Mouse (Mus musculus): ENCODE results near the gene Etnk1. TPM values are rescaled to one million over a fixed set of nuclear protein-coding genes. Genes with fewer than 3 reads are reported as not detected.

Etnk1 gene
- polyA plus RNA-seq, 1 experiment from 2014 or later = 50.3 TPM

GRCm38 (mm10) chr6:143153751-143154494, 13.1 kb upstream of the Etnk1 start:
- Histone ChIP-seq H3K9me3 (no peaks in the 10 kb centered on the region), H3K27ac (no peak overlapping the region), H3K4me2 (no peak overlapping the region), H3K4me1 (no peaks in the 10 kb centered on the region), H3K4me3 (no peak overlapping the region), H3K36me3 (replicated peaks) (no peaks in the 10 kb centered on the region), H3K27me3 (replicated peaks) (no peaks in the 10 kb centered on the region), H3K9ac (no peak overlapping the region)
- WGBS = 74% methylated on average over 10 of the region's 10 CpGs
- no peak for ATAC-seq (replicated peaks)

GRCm38 (mm10) chr6:143154885-143155284, 12.1 kb upstream of the Etnk1 start:
- H3K9ac ChIP-seq = no peak overlapping the region
- no peak overlapping the region for H3K27ac ChIP-seq
- no peak for ATAC-seq (replicated peaks)
- no peaks in the 10 kb centered on the region for H3K27me3 ChIP-seq (replicated peaks)
- no peak overlapping the region for H3K4me3 ChIP-seq
- H3K9me3 ChIP-seq = no peaks in the 10 kb centered on the region
- H3K4me1 ChIP-seq = no peaks in the 10 kb centered on the region
- no peaks in the 10 kb centered on the region for H3K36me3 ChIP-seq (replicated peaks)
- WGBS = 82% methylated on average over 13 of the region's 13 CpGs
- H3K4me2 ChIP-seq = no peak overlapping the region

DNA sequence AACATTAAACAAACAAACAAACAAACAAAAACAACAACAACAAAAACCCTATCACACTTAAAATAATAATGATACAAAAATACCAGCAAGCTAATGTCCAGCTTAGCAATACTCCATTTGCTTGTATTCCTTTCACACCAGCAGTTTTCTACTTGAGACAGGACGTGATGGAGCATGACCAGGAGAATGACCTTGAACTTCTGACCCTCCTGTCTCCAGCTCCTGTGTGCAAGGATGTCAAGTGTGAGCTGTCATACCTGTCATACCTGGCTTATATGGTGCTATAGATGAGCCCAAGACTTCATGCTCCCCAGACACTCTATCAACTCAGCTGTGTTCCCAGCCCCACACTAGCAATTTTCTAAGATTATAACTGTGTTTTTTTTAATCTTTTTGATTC, 11.0 kb upstream of the Etnk1 start:
- H3K9me3 ChIP-seq = no peaks in the 10 kb centered on the region
- no peaks in the 10 kb centered on the region for H3K36me3 ChIP-seq (replicated peaks)
- H3K27me3 ChIP-seq (replicated peaks) = no peaks in the 10 kb centered on the region
- ATAC-seq (replicated peaks) = no peak
- H3K4me3 ChIP-seq = no peak overlapping the region
- no peak overlapping the region for H3K4me2 ChIP-seq
- WGBS = 69% methylated on average over 1 of the region's 1 CpGs
- no peaks in the 10 kb centered on the region for H3K4me1 ChIP-seq
- H3K9ac ChIP-seq = no peak overlapping the region
- no peak overlapping the region for H3K27ac ChIP-seq

DNA sequence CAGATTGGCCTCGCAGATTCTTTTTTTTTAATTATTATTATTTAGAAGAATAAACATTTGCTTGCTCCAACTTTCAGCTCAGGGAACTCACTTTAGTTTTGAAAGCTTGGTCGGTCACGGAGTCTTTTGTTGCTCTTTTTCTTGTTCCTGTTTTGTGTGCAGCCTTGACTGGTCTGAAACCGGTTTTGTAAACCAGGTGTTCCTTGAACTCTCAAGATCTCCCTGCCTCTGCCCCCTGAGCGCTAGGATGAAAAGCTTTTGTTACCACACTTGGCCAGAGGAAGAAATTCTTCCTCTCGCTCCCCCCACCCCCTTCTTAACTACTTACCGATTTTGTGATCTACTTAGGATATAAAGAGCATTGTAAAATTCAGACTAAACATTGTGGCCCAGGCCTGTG, 10.3 kb upstream of the Etnk1 start:
- Histone ChIP-seq H3K27ac (no peak overlapping the region), H3K36me3 (replicated peaks) (no peaks in the 10 kb centered on the region), H3K4me2 (no peak overlapping the region), H3K9me3 (no peaks in the 10 kb centered on the region), H3K27me3 (replicated peaks) (no peaks in the 10 kb centered on the region), H3K4me1 (no peaks in the 10 kb centered on the region), H3K4me3 (no peak overlapping the region), H3K9ac (no peak overlapping the region)
- 84% methylated on average over 7 of the region's 7 CpGs for WGBS
- no peak for ATAC-seq (replicated peaks)

DNA sequence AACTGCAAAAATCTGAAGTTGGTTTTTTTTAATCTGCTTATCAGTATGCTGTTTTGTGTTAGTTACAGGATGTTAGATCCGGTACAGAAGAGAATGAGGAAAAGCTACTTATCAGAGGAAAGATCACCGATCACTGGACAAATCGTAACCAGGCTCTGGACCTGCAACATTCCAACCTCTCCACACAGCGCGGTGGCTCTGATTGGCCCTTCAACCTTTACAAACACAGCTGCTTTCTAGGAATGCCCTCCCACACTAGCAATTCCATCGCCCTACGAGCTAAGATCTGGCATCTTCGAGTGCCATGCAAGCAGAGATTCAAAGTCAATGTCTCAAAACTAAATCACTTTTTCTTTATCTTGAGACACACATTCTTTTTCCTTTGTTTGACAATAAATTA, 9.6 kb upstream of the Etnk1 start:
- H3K27ac ChIP-seq = no peak overlapping the region
- no peak overlapping the region for H3K9ac ChIP-seq
- no peaks in the 10 kb centered on the region for H3K36me3 ChIP-seq (replicated peaks)
- ATAC-seq (replicated peaks) = no peak
- no peak overlapping the region for H3K4me3 ChIP-seq
- H3K27me3 ChIP-seq (replicated peaks) = no peaks in the 10 kb centered on the region
- H3K4me2 ChIP-seq = no peak overlapping the region
- H3K4me1 ChIP-seq = peaks cover 3% of the 10 kb centered on the region; the same call in 1 of the 2 replicates
- H3K9me3 ChIP-seq = no peaks in the 10 kb centered on the region
- WGBS = 92% methylated on average over 8 of the region's 8 CpGs

- Histone ChIP-seq H3K4me2 (no peak overlapping the region), H3K27ac (no peak overlapping the region), H3K27me3 (replicated peaks) (no peaks in the 10 kb centered on the region), H3K4me1 (peaks cover 3% of the 10 kb centered on the region; the same call in 1 of the 2 replicates), H3K4me3 (no peak overlapping the region), H3K9ac (no peak overlapping the region), H3K36me3 (replicated peaks) (no peaks in the 10 kb centered on the region), H3K9me3 (no peaks in the 10 kb centered on the region)
- ATAC-seq (replicated peaks) = no peak
- WGBS = 90% methylated on average over 6 of the region's 6 CpGs
Measured at GRCm38 (mm10) chr6:143160572-143161231, 6.3 kb upstream of the Etnk1 start.

- 47% methylated on average over 11 of the region's 12 CpGs for WGBS
- Histone ChIP-seq H3K4me3 (no peak overlapping the region), H3K9me3 (no peaks in the 10 kb centered on the region), H3K27ac (no peak overlapping the region), H3K9ac (no peak overlapping the region), H3K4me2 (no peak overlapping the region), H3K27me3 (replicated peaks) (no peaks in the 10 kb centered on the region), H3K36me3 (replicated peaks) (no peaks in the 10 kb centered on the region), H3K4me1 (peaks cover 10% of the 10 kb centered on the region)
- ATAC-seq (replicated peaks) = no peak
Measured at GRCm38 (mm10) chr6:143162161-143162877, 4.7 kb upstream of the Etnk1 start.

DNA sequence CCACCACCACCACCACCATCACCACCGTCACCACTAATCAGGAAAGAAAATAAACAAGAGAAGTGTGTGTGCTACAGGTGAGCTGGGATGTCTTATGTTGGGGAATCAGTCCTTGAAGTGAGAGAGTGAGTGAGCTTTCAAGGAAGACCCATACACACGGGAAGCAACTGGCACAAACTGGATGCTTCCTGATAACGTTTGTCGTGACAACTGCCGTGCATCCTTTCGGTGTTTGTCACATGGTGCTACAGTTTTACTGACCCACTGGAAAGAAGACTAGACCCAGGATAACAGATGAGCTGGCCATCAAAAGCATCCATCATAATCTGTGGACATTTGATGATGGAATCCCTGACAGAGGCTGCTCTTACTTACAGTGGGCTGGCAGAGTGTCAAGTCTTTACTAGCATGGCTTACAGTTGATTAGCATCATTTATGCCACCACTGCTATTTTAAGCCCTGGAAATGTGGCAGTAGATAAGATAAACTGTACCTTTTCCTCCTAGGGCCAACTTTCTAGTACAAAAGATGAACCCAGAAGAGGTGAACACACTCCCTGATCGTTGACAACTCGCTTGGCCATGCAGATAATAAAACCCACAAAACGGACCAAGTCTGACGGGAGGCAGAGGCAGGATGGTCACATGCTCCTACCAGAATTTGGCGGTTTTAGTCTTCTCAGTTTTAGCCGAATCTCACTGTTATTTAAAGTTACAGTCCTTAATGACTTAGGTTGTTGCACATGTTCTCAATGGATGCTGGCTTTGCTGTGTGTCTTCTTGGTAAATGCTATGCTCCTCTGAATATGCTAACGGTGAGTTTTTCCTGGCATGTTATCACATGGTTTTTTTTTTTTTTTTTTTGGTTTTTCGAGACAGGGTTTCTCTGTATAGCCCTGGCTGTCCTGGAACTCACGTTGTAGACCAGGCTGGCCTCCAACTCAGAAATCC, 2.8 kb upstream of the Etnk1 start:
- Histone ChIP-seq H3K27me3 (replicated peaks) (no peaks in the 10 kb centered on the region), H3K9ac (no peak overlapping the region), H3K36me3 (replicated peaks) (no peaks in the 10 kb centered on the region), H3K4me1 (peaks cover 20% of the 10 kb centered on the region), H3K4me2 (no peak overlapping the region), H3K9me3 (no peaks in the 10 kb centered on the region), H3K27ac (no peak overlapping the region), H3K4me3 (no peak overlapping the region)
- 91% methylated on average over 15 of the region's 15 CpGs for WGBS
- ATAC-seq (replicated peaks) = no peak

GRCm38 (mm10) chr6:143164906-143165255, 2.1 kb upstream of the Etnk1 start:
- H3K9me3 ChIP-seq = no peaks in the 10 kb centered on the region
- ATAC-seq (replicated peaks) = no peak
- H3K4me3 ChIP-seq = no peak overlapping the region
- 85% methylated on average over 8 of the region's 8 CpGs for WGBS
- no peaks in the 10 kb centered on the region for H3K36me3 ChIP-seq (replicated peaks)
- H3K27me3 ChIP-seq (replicated peaks) = no peaks in the 10 kb centered on the region
- no peak overlapping the region for H3K27ac ChIP-seq
- H3K9ac ChIP-seq = no peak overlapping the region
- peaks cover 26% of the 10 kb centered on the region for H3K4me1 ChIP-seq
- H3K4me2 ChIP-seq = no peak overlapping the region

GRCm38 (mm10) chr6:143165404-143166257, 1.4 kb upstream of the Etnk1 start:
- Histone ChIP-seq H3K4me1 (peaks cover 32% of the 10 kb centered on the region), H3K9ac (peak overlapping the region; percentile 93), H3K27ac (no peak overlapping the region; the same call in 1 of the 2 replicates), H3K4me3 (peak overlapping the region; percentile 81), H3K9me3 (no peaks in the 10 kb centered on the region), H3K36me3 (replicated peaks) (no peaks in the 10 kb centered on the region), H3K4me2 (peak overlapping the region; percentile 65), H3K27me3 (replicated peaks) (no peaks in the 10 kb centered on the region)
- ATAC-seq (replicated peaks) = no peak
- 58% methylated on average over 15 of the region's 15 CpGs for WGBS

DNA sequence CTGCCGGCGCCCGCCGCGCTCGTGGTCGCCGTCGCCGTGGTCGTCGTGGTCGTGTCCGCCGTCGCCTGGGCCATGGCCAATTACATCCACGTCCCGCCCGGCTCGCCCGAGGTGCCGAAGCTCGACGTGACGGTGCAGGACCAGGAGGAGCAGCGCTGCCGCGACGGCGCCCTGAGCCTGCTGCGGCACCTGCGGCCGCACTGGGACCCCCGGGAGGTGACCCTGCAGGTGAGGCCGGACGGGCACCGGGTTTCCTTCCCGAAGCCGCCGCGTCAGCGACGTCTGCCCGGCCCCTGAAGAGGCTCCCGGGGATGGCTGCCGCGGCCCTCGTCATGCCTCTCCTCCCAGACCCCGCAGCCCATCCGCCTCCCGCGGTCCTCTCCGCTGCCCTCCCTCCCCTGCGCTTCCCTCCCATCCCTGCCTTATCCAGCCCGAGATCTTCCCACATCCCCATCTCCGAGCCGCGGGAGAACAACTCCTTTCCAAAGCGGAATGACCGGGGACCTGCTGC, 443 bp downstream of the Etnk1 start:
- no peaks in the 10 kb centered on the region for H3K27me3 ChIP-seq (replicated peaks)
- H3K36me3 ChIP-seq (replicated peaks) = no peaks in the 10 kb centered on the region
- H3K9me3 ChIP-seq = no peaks in the 10 kb centered on the region
- H3K9ac ChIP-seq = peak overlapping the region; percentile 93
- ATAC-seq (replicated peaks) = peak; percentile 57; the same call in 1 of the 2 replicates
- peak overlapping the region; percentile 65 for H3K4me2 ChIP-seq
- under 1% methylated on average over 59 of the region's 60 CpGs for WGBS
- H3K4me3 ChIP-seq = peak overlapping the region; percentile 81
- H3K27ac ChIP-seq = peak overlapping the region; percentile 90
- peaks cover 33% of the 10 kb centered on the region for H3K4me1 ChIP-seq

Measured in midbrain, embryonic 15.5 days (tissue).